Mouse (Mus musculus): Measurements from ENCODE around the gene Fam210b. TPM values are rescaled to one million over a fixed set of nuclear protein-coding genes. Genes with fewer than 3 reads are reported as not detected.

Gene Fam210b
- total and polyA plus RNA-seq, 2 experiments from 2014 or later: 14.9 to 43.5 TPM

GRCm38 (mm10) chr2:172384715-172385114 is 39.4 kb downstream of the Fam210b start:
- no peaks in the 10 kb centered on the region for H3K4me1 ChIP-seq (ENCODE audit: insufficient read depth)
- no peak overlapping the region for H3K4me3 ChIP-seq (ENCODE audit: low read depth, low read length)
- no peak overlapping the region for H3K4me2 ChIP-seq (ENCODE audit: low read depth)
- ATAC-seq: no peak
- H3K36me3 ChIP-seq (ENCODE audit: insufficient read depth): peaks cover 29% of the 10 kb centered on the region
- TF ChIP-seq CTCF (IDR thresholded peaks at IDR 0.05; ENCODE audit: low read depth): no peak
- H3K9ac ChIP-seq: no peak overlapping the region
- no peak for DNase-seq
- no peaks in the 10 kb centered on the region for H3K27me3 ChIP-seq (ENCODE audit: insufficient read depth, low read length)
- no peaks in the 10 kb centered on the region for H3K9me3 ChIP-seq (ENCODE audit: low read length)
- no peak overlapping the region for H3K27ac ChIP-seq (ENCODE audit: low read depth, low read length)
- WGBS: 93% methylated on average over 3 of the region's 3 CpGs

DNA sequence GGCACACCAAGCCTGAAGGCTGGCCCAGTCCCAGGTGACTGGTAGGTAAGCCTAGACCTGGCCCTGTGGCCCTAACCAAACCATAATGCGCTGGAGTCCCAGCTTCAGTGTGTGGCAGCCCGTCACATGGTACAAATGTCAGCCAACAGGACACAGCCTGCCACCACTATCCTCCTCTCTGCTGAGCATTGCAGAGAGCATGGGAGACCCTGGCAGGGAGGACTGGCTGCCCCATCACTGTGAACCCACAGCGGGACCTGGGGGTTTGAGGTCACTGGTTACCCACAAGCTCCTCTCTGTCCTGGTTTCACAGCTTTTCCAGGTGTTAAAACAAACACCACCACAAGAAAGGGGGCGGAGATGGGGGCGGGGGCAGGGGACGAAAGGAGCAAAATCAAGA is 45.0 kb downstream of the Fam210b start:
- Histone ChIP-seq H3K9ac (no peak overlapping the region), H3K4me3 (ENCODE audit: low read depth, low read length) (no peak overlapping the region), H3K4me1 (ENCODE audit: insufficient read depth) (no peaks in the 10 kb centered on the region), H3K27me3 (ENCODE audit: insufficient read depth, low read length) (no peaks in the 10 kb centered on the region), H3K9me3 (ENCODE audit: low read length) (no peaks in the 10 kb centered on the region), H3K36me3 (ENCODE audit: insufficient read depth) (no peaks in the 10 kb centered on the region), H3K4me2 (ENCODE audit: low read depth) (no peak overlapping the region), H3K27ac (ENCODE audit: low read depth, low read length) (no peak overlapping the region)
- DNase-seq (no peak), ATAC-seq (no peak)
- WGBS: 60% methylated on average over 6 of the region's 6 CpGs
- no peak for TF ChIP-seq CTCF (IDR thresholded peaks at IDR 0.05; ENCODE audit: low read depth)

GRCm38 (mm10) chr2:172392041-172392521 is 46.7 kb downstream of the Fam210b start:
- 70% methylated on average over 10 of the region's 10 CpGs for WGBS
- DNase-seq (peak; percentile 9), ATAC-seq (peak; percentile 42)
- Histone ChIP-seq H3K27me3 (ENCODE audit: insufficient read depth, low read length) (no peaks in the 10 kb centered on the region), H3K4me3 (ENCODE audit: low read depth, low read length) (no peak overlapping the region), H3K9me3 (ENCODE audit: low read length) (no peaks in the 10 kb centered on the region), H3K27ac (ENCODE audit: low read depth, low read length) (no peak overlapping the region), H3K9ac (no peak overlapping the region), H3K4me1 (ENCODE audit: insufficient read depth) (no peaks in the 10 kb centered on the region), H3K36me3 (ENCODE audit: insufficient read depth) (no peaks in the 10 kb centered on the region), H3K4me2 (ENCODE audit: low read depth) (no peak overlapping the region)
- no peak for TF ChIP-seq CTCF (IDR thresholded peaks at IDR 0.05; ENCODE audit: low read depth)

DNA sequence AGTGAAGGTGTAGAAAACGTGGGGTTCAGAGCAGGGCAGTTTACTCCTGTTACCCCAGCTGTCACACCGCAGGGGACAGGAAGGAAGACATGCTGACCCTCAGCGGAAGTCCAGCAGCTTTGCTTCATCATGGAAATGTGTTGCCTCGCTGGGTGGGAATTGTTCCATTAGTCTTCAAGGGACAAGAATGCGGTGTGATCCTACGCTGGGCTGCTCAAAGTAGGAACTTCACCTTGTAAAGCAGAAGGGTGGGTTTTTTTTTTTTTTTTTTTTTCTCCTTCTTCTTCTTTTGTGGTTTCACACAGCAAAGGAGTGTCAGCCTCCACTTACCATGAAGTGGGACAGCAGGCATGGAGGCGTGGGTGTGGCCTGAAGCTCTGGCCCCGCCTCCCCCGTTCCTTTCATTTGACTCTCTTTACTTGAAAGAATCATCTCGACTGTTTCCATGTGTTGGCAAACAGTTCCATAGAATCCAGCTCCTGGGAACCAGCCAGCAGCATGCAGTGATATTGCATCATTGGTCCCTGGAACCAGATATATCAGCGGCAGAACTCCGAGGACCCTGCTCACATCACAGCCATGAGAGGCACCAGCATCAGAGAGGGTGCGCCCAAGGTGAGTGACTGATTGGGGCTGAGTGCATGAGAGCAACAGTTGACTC is 48.2 kb downstream of the Fam210b start, which contains the start of gene Cass4:
TSS of gene Cass4 (plus strand) at position 404 of the 661 bp plus-strand sequence.
- Histone ChIP-seq H3K27ac (ENCODE audit: low read depth, low read length) (no peak within 1 kb of the TSS), H3K27me3 (ENCODE audit: insufficient read depth, low read length) (no peaks in the 10 kb centered on the region), H3K4me1 (ENCODE audit: insufficient read depth) (no peaks in the 10 kb centered on the region), H3K4me3 (ENCODE audit: low read depth, low read length) (no peak within 1 kb of the TSS), H3K9me3 (ENCODE audit: low read length) (no peaks in the 10 kb centered on the region), H3K4me2 (ENCODE audit: low read depth) (no peak within 1 kb of the TSS), H3K36me3 (ENCODE audit: insufficient read depth) (no peaks in the 10 kb centered on the region), H3K9ac (no peak within 1 kb of the TSS)
- ATAC-seq: no peak
- WGBS: 39% methylated on average over 13 of the region's 13 CpGs
- no peak for TF ChIP-seq CTCF (IDR thresholded peaks at IDR 0.05; ENCODE audit: low read depth)
- no peak for DNase-seq

GRCm38 (mm10) chr2:172394052-172394392 is 48.7 kb downstream of the Fam210b start:
- no peak overlapping the region for H3K4me2 ChIP-seq (ENCODE audit: low read depth)
- 86% methylated on average over 2 of the region's 2 CpGs for WGBS
- ATAC-seq (no peak), DNase-seq (no peak)
- no peak overlapping the region for H3K27ac ChIP-seq (ENCODE audit: low read depth, low read length)
- H3K27me3 ChIP-seq (ENCODE audit: insufficient read depth, low read length): no peaks in the 10 kb centered on the region
- no peak overlapping the region for H3K4me3 ChIP-seq (ENCODE audit: low read depth, low read length)
- TF ChIP-seq CTCF (IDR thresholded peaks at IDR 0.05; ENCODE audit: low read depth): no peak
- no peaks in the 10 kb centered on the region for H3K4me1 ChIP-seq (ENCODE audit: insufficient read depth)
- H3K9me3 ChIP-seq (ENCODE audit: low read length): no peaks in the 10 kb centered on the region
- no peaks in the 10 kb centered on the region for H3K36me3 ChIP-seq (ENCODE audit: insufficient read depth)
- H3K9ac ChIP-seq: no peak overlapping the region

- no peak overlapping the region for H3K4me3 ChIP-seq (ENCODE audit: low read depth, low read length)
Measured at GRCm38 (mm10) chr2:172394671-172395070, 49.3 kb downstream of the Fam210b start.

DNA sequence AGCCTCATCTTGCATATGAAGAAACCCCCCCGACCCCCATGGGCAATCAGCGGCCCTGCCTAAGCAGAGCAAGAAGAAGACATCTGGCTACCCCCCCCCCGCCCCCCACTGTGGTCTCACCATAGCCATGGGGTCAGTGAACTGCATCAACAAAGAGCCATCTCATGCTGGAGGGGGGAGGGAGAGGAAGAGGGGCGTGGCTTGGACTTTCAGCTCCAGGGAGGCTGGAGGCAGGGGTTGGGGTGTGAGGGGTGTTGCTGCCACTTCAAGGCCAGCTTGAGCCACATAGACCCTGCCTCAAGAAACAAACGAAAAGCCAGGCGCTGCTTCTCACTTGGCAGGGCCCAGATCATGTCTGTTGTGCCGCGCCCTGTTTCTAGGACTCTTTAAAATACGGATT is 50.6 kb downstream of the Fam210b start:
- Histone ChIP-seq H3K36me3 (ENCODE audit: insufficient read depth) (no peaks in the 10 kb centered on the region), H3K9me3 (ENCODE audit: low read length) (no peaks in the 10 kb centered on the region), H3K27me3 (ENCODE audit: insufficient read depth, low read length) (no peaks in the 10 kb centered on the region), H3K4me2 (ENCODE audit: low read depth) (no peak overlapping the region), H3K9ac (no peak overlapping the region), H3K4me1 (ENCODE audit: insufficient read depth) (no peaks in the 10 kb centered on the region), H3K4me3 (ENCODE audit: low read depth, low read length) (no peak overlapping the region), H3K27ac (ENCODE audit: low read depth, low read length) (no peak overlapping the region)
- DNase-seq: no peak
- no peak for ATAC-seq
- no peak for TF ChIP-seq CTCF (IDR thresholded peaks at IDR 0.05; ENCODE audit: low read depth)
- 53% methylated on average over 9 of the region's 9 CpGs for WGBS

More at GRCm38 (mm10) chr2:172394671-172395070, 49.3 kb downstream of the Fam210b start:
- Histone ChIP-seq H3K9me3 (ENCODE audit: low read length) (no peaks in the 10 kb centered on the region), H3K9ac (no peak overlapping the region), H3K27me3 (ENCODE audit: insufficient read depth, low read length) (no peaks in the 10 kb centered on the region), H3K36me3 (ENCODE audit: insufficient read depth) (no peaks in the 10 kb centered on the region), H3K4me1 (ENCODE audit: insufficient read depth) (no peaks in the 10 kb centered on the region), H3K4me2 (ENCODE audit: low read depth) (no peak overlapping the region), H3K27ac (ENCODE audit: low read depth, low read length) (no peak overlapping the region)
- 68% methylated on average over 4 of the region's 4 CpGs for WGBS
- ATAC-seq (no peak), DNase-seq (no peak)
- TF ChIP-seq CTCF (IDR thresholded peaks at IDR 0.05; ENCODE audit: low read depth): no peak

All from forebrain, postnatal 0 days (tissue).